Mouse (Mus musculus) kidney, embryonic 14.5 days (tissue): ENCODE measurements at regions not wholly inside any gene's neighbourhood (a gene's known extent, or its start where the extent isn't known, plus 50 kb on each side); places are given as distances from the start of the nearest gene placed in this dataset.

Experiments
- ATAC-seq: fragments of 200-750 bp; cut with Nextera tagmentation; 2 replicates; pipeline ENCODE4 v1.8.0; 2017; ENCODE audit warnings: moderate number of reproducible peaks, mild to moderate bottlenecking, moderate TSS enrichment, moderate library complexity; ENCODE audit not compliant: low FRiP score, low TSS enrichment
- H3K27ac ChIP-seq: fragments of 300-500 bp; sonication (generic); 2 replicates; pipeline ENCODE4 v1.5.1; 2014; ENCODE audit warnings: low read depth, mild to moderate bottlenecking, low read length, moderate library complexity, mixed read lengths
- H3K27me3 ChIP-seq: fragments of 300-500 bp; sonication (generic); 2 replicates; pipeline ENCODE4 v1.6.1; 2014; ENCODE audit warnings: mild to moderate bottlenecking, low read length; ENCODE audit not compliant: control insufficient read depth, insufficient read depth
- H3K36me3 ChIP-seq: fragments of 300-500 bp; sonication (generic); 2 replicates; pipeline ENCODE4 v1.6.1; 2014; ENCODE audit warnings: low read length, mixed read lengths; ENCODE audit not compliant: control insufficient read depth, insufficient read depth
- H3K4me1 ChIP-seq: fragments of 300-500 bp; sonication (generic); 2 replicates; pipeline ENCODE4 v1.6.1; 2014; ENCODE audit warnings: low read length, mixed read lengths; ENCODE audit not compliant: control insufficient read depth, insufficient read depth
- H3K4me2 ChIP-seq: fragments of 300-500 bp; sonication (generic); replicated peaks from 2 replicates; pipeline ENCODE4 v1.6.1; 2014; ENCODE audit warnings: low read depth, mild to moderate bottlenecking, low read length
- H3K4me3 ChIP-seq: fragments of 300-500 bp; sonication (generic); 2 replicates; pipeline ENCODE4 v1.5.1; 2014; ENCODE audit warnings: mild to moderate bottlenecking, low read length
- H3K9ac ChIP-seq: fragments of 300-500 bp; sonication (generic); 2 replicates; pipeline ENCODE4 v1.6.1; 2014; ENCODE audit warnings: low read depth, mild to moderate bottlenecking, low read length, moderate library complexity
- H3K9me3 ChIP-seq: fragments of 300-500 bp; sonication (generic); 2 replicates; pipeline ENCODE4 v1.6.1; 2016; ENCODE audit warnings: low read length; ENCODE audit not compliant: control insufficient read depth
- WGBS: fragments of 180-500 bp; shearing (Covaris S2); extraction: QIAGEN DNeasy Blood & Tissue Kit; methylation state at CpG from one replicate; pipeline ENCODE4 v1.1.7; 2014; 5-methylcytosine and 5-hydroxymethylcytosine counted together

- no peak overlapping the region for H3K4me2 ChIP-seq
- no peaks in the 10 kb centered on the region for H3K9me3 ChIP-seq
- no peak overlapping the region for H3K4me3 ChIP-seq
- ATAC-seq = no peak
- H3K27me3 ChIP-seq = no peaks in the 10 kb centered on the region
- no peak overlapping the region for H3K9ac ChIP-seq
- WGBS = 63% methylated on average over 2 of the region's 2 CpGs
- H3K4me1 ChIP-seq = no peaks in the 10 kb centered on the region
- H3K36me3 ChIP-seq = no peaks in the 10 kb centered on the region
- H3K27ac ChIP-seq = no peak overlapping the region
Measured at GRCm38 (mm10) chr5:50343681-50344080, 284.9 kb upstream of the Adgra3 start.

- Histone ChIP-seq H3K9me3 (no peaks in the 10 kb centered on the region), H3K27me3 (no peaks in the 10 kb centered on the region), H3K36me3 (no peaks in the 10 kb centered on the region), H3K4me2 (no peak overlapping the region), H3K27ac (no peak overlapping the region), H3K9ac (no peak overlapping the region), H3K4me3 (no peak overlapping the region), H3K4me1 (no peaks in the 10 kb centered on the region)
- no peak for ATAC-seq
- WGBS = 43% methylated on average over 1 of the region's 1 CpGs
Measured at GRCm38 (mm10) chr5:50309491-50309890, 250.7 kb upstream of the Adgra3 start.

GRCm38 (mm10) chr5:50303859-50304480 is 245.2 kb upstream of the Adgra3 start:
- no peak for ATAC-seq
- H3K27ac ChIP-seq = no peak overlapping the region
- H3K4me1 ChIP-seq = no peaks in the 10 kb centered on the region
- no peaks in the 10 kb centered on the region for H3K36me3 ChIP-seq
- no peaks in the 10 kb centered on the region for H3K27me3 ChIP-seq
- no peak overlapping the region for H3K9ac ChIP-seq
- H3K4me2 ChIP-seq = no peak overlapping the region
- no peaks in the 10 kb centered on the region for H3K9me3 ChIP-seq
- no peak overlapping the region for H3K4me3 ChIP-seq
- 71% methylated on average over 1 of the region's 1 CpGs for WGBS

GRCm38 (mm10) chr5:50293794-50294193 is 235.0 kb upstream of the Adgra3 start:
- Histone ChIP-seq H3K4me2 (no peak overlapping the region), H3K9ac (no peak overlapping the region), H3K9me3 (no peaks in the 10 kb centered on the region), H3K4me3 (no peak overlapping the region), H3K4me1 (no peaks in the 10 kb centered on the region), H3K27me3 (no peaks in the 10 kb centered on the region), H3K27ac (no peak overlapping the region), H3K36me3 (no peaks in the 10 kb centered on the region)
- WGBS = 54% methylated on average over 3 of the region's 3 CpGs
- no peak for ATAC-seq

GRCm38 (mm10) chr5:50290879-50291410 is 232.1 kb upstream of the Adgra3 start:
- Histone ChIP-seq H3K4me1 (no peaks in the 10 kb centered on the region), H3K4me3 (no peak overlapping the region), H3K36me3 (no peaks in the 10 kb centered on the region), H3K4me2 (no peak overlapping the region), H3K27me3 (no peaks in the 10 kb centered on the region), H3K27ac (no peak overlapping the region), H3K9me3 (no peaks in the 10 kb centered on the region), H3K9ac (no peak overlapping the region)
- ATAC-seq = no peak
- 77% methylated on average over 2 of the region's 2 CpGs for WGBS

- no peak for ATAC-seq
- WGBS = 76% methylated on average over 2 of the region's 2 CpGs
- H3K27ac ChIP-seq = no peak overlapping the region
- no peak overlapping the region for H3K4me3 ChIP-seq
- no peaks in the 10 kb centered on the region for H3K4me1 ChIP-seq
- H3K36me3 ChIP-seq = no peaks in the 10 kb centered on the region
- H3K4me2 ChIP-seq = no peak overlapping the region
- no peak overlapping the region for H3K9ac ChIP-seq
- no peaks in the 10 kb centered on the region for H3K9me3 ChIP-seq
- no peaks in the 10 kb centered on the region for H3K27me3 ChIP-seq
Measured at GRCm38 (mm10) chr5:50260417-50260816, 201.6 kb upstream of the Adgra3 start.

- no peak overlapping the region for H3K4me2 ChIP-seq
- no peaks in the 10 kb centered on the region for H3K9me3 ChIP-seq
- no peak overlapping the region for H3K9ac ChIP-seq
- no peak overlapping the region for H3K4me3 ChIP-seq
- H3K36me3 ChIP-seq = no peaks in the 10 kb centered on the region
- no peak overlapping the region for H3K27ac ChIP-seq
- no peaks in the 10 kb centered on the region for H3K4me1 ChIP-seq
- ATAC-seq = no peak
- 91% methylated on average over 1 of the region's 1 CpGs for WGBS
- H3K27me3 ChIP-seq = no peaks in the 10 kb centered on the region
Measured at GRCm38 (mm10) chr5:50258017-50258416, 199.2 kb upstream of the Adgra3 start.

- Histone ChIP-seq H3K9me3 (no peaks in the 10 kb centered on the region), H3K4me1 (no peaks in the 10 kb centered on the region), H3K27me3 (no peaks in the 10 kb centered on the region), H3K36me3 (no peaks in the 10 kb centered on the region), H3K4me3 (no peak overlapping the region), H3K9ac (no peak overlapping the region), H3K27ac (no peak overlapping the region), H3K4me2 (no peak overlapping the region)
- no peak for ATAC-seq
- WGBS = 85% methylated on average over 2 of the region's 2 CpGs
Measured at GRCm38 (mm10) chr5:50234111-50234510, 175.3 kb upstream of the Adgra3 start.

GRCm38 (mm10) chr5:50216956-50217355 is 158.2 kb upstream of the Adgra3 start:
- no peaks in the 10 kb centered on the region for H3K9me3 ChIP-seq
- ATAC-seq = no peak

More at GRCm38 (mm10) chr5:50216956-50217355, 158.2 kb upstream of the Adgra3 start:
- H3K4me1 ChIP-seq = no peaks in the 10 kb centered on the region
- no peaks in the 10 kb centered on the region for H3K27me3 ChIP-seq
- H3K9ac ChIP-seq = no peak overlapping the region
- H3K27ac ChIP-seq = no peak overlapping the region
- H3K36me3 ChIP-seq = no peaks in the 10 kb centered on the region
- H3K4me2 ChIP-seq = no peak overlapping the region
- WGBS = 41% methylated on average over 4 of the region's 4 CpGs
- H3K4me3 ChIP-seq = no peak overlapping the region
